In genomic region chr16:92162289-92162688, GRCm38 (mm10) we compare ENCODE assay signal across 18 mouse cellular contexts.
"Had no signal": no experiment of that assay in that cellular context is flagged by ENCODE, and none has a peak within 500 bp of the region (broad histone marks: within the 10 kb centered on the region; RNA-seq: fewer than 3 reads in every experiment).

No protein-coding gene starts in this region.

- H3K4me1 ChIP-seq: liver, embryonic 15.5 days had no signal

- H3K9ac ChIP-seq: liver, embryonic 15.5 days; liver, postnatal 0 days; lung, embryonic 15.5 days; midbrain, embryonic 13.5 days; midbrain, embryonic 15.5 days; neural tube, embryonic 12.5 days had no signal

- H3K9me3 ChIP-seq: liver, embryonic 15.5 days; lung, embryonic 15.5 days; midbrain, embryonic 13.5 days; midbrain, embryonic 15.5 days; neural tube, embryonic 12.5 days had no signal

- H3K36me3 ChIP-seq: liver, embryonic 15.5 days; lung, embryonic 15.5 days; midbrain, embryonic 13.5 days; midbrain, embryonic 15.5 days; neural tube, embryonic 12.5 days had no signal

- H3K4me3 ChIP-seq: liver, embryonic 15.5 days; lung, embryonic 15.5 days; megakaryocyte, embryonic 14.5 days; midbrain, embryonic 13.5 days; midbrain, embryonic 15.5 days; neural tube, embryonic 12.5 days had no signal

- H3K27me3 ChIP-seq: lung, embryonic 15.5 days; midbrain, embryonic 13.5 days; midbrain, embryonic 15.5 days; neural tube, embryonic 12.5 days had no signal

- DNase-seq: liver, postnatal 0 days; lung, adult 2 months; lung, postnatal 14 days; lung, postnatal 36 days; right cerebral cortex, postnatal 25 days; right cerebral cortex, postnatal 4 days; spleen, adult 18-20 months; thymus, adult 18-20 months; thymus, postnatal 14 days; thymus, postnatal 36 days had no signal

- ATAC-seq: liver, postnatal 0 days; lung, postnatal 0 days; midbrain, embryonic 13.5 days; midbrain, embryonic 15.5 days had no signal

- H3K27ac ChIP-seq: liver, embryonic 15.5 days; lung, embryonic 15.5 days; macrophage; midbrain, embryonic 13.5 days; midbrain, embryonic 15.5 days; neural tube, embryonic 12.5 days had no signal

- H3K4me2 ChIP-seq: liver, embryonic 15.5 days; lung, embryonic 15.5 days; midbrain, embryonic 13.5 days; midbrain, embryonic 15.5 days; neural tube, embryonic 12.5 days had no signal
